Mouse (Mus musculus) testis, adult 2 months (tissue): Measurements from ENCODE around the gene Frmd4a. TPM values are rescaled to one million over a fixed set of nuclear protein-coding genes. Genes with fewer than 3 reads are reported as not detected.

Source experiments
- H3K27ac ChIP-seq: fragments of 200-500 bp; 2 replicates; pipeline ENCODE4 v1.5.1; 2012; ENCODE audit warnings: low read depth, low read length; ENCODE audit not compliant: control insufficient read depth, insufficient read depth
- H3K27me3 ChIP-seq: fragments of 200-500 bp; 2 replicates; pipeline ENCODE4 v1.6.1; 2012; ENCODE audit warnings: mild to moderate bottlenecking, low read length, moderate library complexity; ENCODE audit not compliant: control insufficient read depth, insufficient read depth
- H3K36me3 ChIP-seq: fragments of 200-500 bp; 2 replicates; pipeline ENCODE4 v1.6.1; 2012; ENCODE audit warnings: mild to moderate bottlenecking, low read length; ENCODE audit not compliant: control insufficient read depth, insufficient read depth
- H3K4me1 ChIP-seq: fragments of 200-500 bp; 2 replicates; pipeline ENCODE4 v1.6.1; 2012; ENCODE audit warnings: low read length; ENCODE audit not compliant: control insufficient read depth, insufficient read depth
- H3K4me3 ChIP-seq: fragments of 200-500 bp; 2 replicates; pipeline ENCODE4 v1.5.1; 2012; ENCODE audit warnings: low read depth, mild to moderate bottlenecking, low read length, moderate library complexity, mixed read lengths; ENCODE audit not compliant: control insufficient read depth
- CTCF ChIP-seq: fragments of 200-500 bp; IDR thresholded peaks from 2 replicates; pipeline ENCODE4 v1.5.1; 2012; ENCODE audit warnings: low read depth, mild to moderate bottlenecking, inconsistent platforms, low read length, moderate library complexity; ENCODE audit not compliant: control insufficient read depth, insufficient read depth, insufficient replicate concordance
- POLR2A ChIP-seq: fragments of 200-500 bp; IDR thresholded peaks from 2 replicates; pipeline ENCODE4 v1.6.1; 2012; ENCODE audit warnings: low read depth, mild to moderate bottlenecking, inconsistent platforms, low read length, moderate library complexity; ENCODE audit not compliant: control insufficient read depth
- polyA plus RNA-seq: library from polyadenylated mRNA; depleted of rRNA; stranded (reverse); fragments of >200 nt; gene quantifications from 2 replicates; pipeline ENCODE4 v1.2.3, GENCODE M21; 2012

The Frmd4a gene
- polyA plus RNA-seq, 1 experiment = 6.1 TPM

DNA sequence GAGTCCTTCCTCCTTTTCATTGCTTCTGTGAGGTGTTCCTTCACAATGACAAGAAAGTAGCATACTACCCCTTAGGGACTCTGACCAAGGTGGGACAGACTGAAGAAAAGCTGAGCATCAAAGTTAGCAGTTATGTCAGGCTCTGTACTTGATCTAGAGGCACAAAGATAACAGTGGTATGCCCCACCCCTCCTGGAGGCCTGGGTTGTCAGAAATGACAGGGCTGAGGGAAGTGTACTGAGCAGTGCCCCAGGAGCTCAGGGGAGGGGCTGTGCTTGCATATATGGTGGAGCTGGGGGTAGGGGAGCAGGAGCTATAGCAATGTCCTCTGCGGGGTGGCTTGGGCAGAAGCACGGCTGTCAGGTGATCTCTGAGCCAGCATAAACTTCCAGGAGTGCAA, 477.0 kb downstream of the Frmd4a start:
- TF ChIP-seq POLR2A (no peak), CTCF (no peak)
- H3K27me3 ChIP-seq = no peaks in the 10 kb centered on the region
- H3K4me3 ChIP-seq = no peak overlapping the region
- no peaks in the 10 kb centered on the region for H3K4me1 ChIP-seq
- H3K36me3 ChIP-seq = no peaks in the 10 kb centered on the region
- H3K27ac ChIP-seq = no peak overlapping the region

GRCm38 (mm10) chr2:4499257-4499656, 481.7 kb downstream of the Frmd4a start:
- H3K27me3 ChIP-seq = no peaks in the 10 kb centered on the region
- H3K36me3 ChIP-seq = no peaks in the 10 kb centered on the region
- H3K4me3 ChIP-seq = no peak overlapping the region
- no peaks in the 10 kb centered on the region for H3K4me1 ChIP-seq
- TF ChIP-seq CTCF (no peak), POLR2A (no peak)
- no peak overlapping the region for H3K27ac ChIP-seq

- Histone ChIP-seq H3K36me3 (no peaks in the 10 kb centered on the region), H3K27me3 (no peaks in the 10 kb centered on the region), H3K4me1 (no peaks in the 10 kb centered on the region), H3K27ac (no peak overlapping the region), H3K4me3 (no peak overlapping the region)
- TF ChIP-seq CTCF (no peak), POLR2A (no peak)
Measured at GRCm38 (mm10) chr2:4499916-4500315, 482.4 kb downstream of the Frmd4a start.

DNA sequence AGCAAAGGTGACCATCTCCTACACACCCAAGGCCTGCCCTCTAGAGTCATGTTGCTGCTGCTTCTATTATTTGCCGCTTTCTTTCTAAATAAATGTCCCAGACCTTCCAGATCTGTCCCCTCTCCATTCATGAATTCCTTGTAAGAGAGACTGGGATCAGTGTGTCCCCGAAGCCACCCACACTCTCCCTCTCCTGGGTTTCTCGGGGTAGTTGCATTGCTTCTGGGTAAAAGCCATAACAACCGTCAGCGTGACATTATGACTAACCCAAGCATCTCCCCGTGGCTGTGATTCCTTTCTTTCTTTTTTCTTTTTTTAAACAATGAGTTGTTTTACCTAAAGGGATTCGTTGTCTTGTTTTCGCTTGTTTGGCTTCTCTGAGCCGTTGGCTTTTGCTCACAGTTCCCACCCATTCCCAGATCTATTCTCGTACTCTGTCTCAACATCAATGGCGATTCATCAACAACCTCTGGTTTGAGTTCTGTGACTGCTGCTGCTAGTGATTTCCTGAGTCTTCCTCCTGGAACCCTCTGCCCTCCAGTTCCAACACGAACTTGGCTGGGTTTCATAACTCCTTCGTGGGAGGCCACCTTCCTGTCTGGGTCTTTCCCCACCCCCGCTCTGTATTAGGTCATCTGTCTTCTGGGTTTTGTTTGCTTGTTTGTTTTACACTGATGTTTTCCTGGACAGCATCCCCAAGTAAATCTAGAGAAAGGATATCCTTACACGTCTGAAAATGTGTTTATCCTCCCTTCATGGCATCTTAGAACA, 483.9 kb downstream of the Frmd4a start:
- Histone ChIP-seq H3K4me3 (no peak overlapping the region), H3K36me3 (no peaks in the 10 kb centered on the region), H3K27me3 (no peaks in the 10 kb centered on the region), H3K27ac (no peak overlapping the region), H3K4me1 (no peaks in the 10 kb centered on the region)
- no peak for TF ChIP-seq CTCF
- no peak for TF ChIP-seq POLR2A

DNA sequence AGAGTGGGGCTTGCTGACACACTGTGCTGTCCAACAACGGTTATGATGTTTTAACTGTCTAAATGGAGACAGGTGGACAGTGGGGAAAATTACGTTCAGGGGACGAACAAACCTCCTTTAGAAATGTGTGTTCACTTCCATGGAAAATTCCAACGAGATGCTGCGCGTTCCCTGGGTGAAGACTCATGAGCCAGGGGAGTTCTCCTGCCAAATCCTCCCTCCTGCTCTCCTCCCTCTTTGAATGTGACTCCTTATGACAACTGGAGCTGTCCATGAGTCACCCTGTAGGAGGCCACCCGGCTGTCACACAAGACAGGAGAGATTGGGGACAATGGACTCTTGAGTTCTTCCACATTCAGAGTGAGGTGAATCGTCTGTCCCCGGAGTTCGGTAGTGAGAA, 486.9 kb downstream of the Frmd4a start:
- Histone ChIP-seq H3K27me3 (no peaks in the 10 kb centered on the region), H3K36me3 (no peaks in the 10 kb centered on the region)

DNA sequence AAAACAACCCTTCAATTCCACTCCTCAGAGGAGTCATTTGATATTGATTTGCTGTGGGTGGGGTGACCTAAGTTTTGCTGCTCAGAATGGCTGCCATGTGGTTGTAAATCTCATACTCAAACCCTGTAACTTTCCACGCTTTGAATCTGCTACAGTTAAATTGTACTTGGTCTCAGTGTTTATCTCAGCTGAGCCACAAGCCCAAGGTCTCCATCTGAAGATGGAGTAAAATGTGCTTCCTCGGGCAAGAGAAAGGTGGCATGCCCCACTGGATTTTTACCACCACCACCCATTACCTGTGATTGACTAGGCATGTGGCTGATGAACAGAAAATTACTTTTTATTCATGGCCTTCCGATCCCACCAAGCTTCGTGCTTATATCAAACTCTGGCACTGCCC, 488.2 kb downstream of the Frmd4a start:
- no peaks in the 10 kb centered on the region for H3K4me1 ChIP-seq
- no peaks in the 10 kb centered on the region for H3K36me3 ChIP-seq
- no peak overlapping the region for H3K27ac ChIP-seq
- no peaks in the 10 kb centered on the region for H3K27me3 ChIP-seq
- TF ChIP-seq POLR2A (no peak), CTCF (no peak)
- H3K4me3 ChIP-seq = no peak overlapping the region

More for the DNA sequence above, 486.9 kb downstream of the Frmd4a start:
- H3K27ac ChIP-seq = no peak overlapping the region
- H3K4me3 ChIP-seq = no peak overlapping the region
- TF ChIP-seq CTCF (no peak), POLR2A (no peak)
- H3K4me1 ChIP-seq = no peaks in the 10 kb centered on the region

- Histone ChIP-seq H3K27ac (no peak overlapping the region), H3K4me1 (no peaks in the 10 kb centered on the region), H3K36me3 (no peaks in the 10 kb centered on the region), H3K4me3 (no peak overlapping the region), H3K27me3 (no peaks in the 10 kb centered on the region)
- no peak for TF ChIP-seq CTCF
- TF ChIP-seq POLR2A = no peak
Measured at GRCm38 (mm10) chr2:4506659-4507058, 489.1 kb downstream of the Frmd4a start.
